Mouse (Mus musculus): ENCODE data around the gene Cd300lg.
A peak's percentile ranks its signal among the peaks of the same experiment; 100 is the strongest.

The Cd300lg gene

GRCm38 (mm10) chr11:102025991-102026660, 15.2 kb upstream of the Cd300lg start:
- DNase-seq (ENCODE audit: low read depth) = no peak

GRCm38 (mm10) chr11:102026694-102027360, 14.5 kb upstream of the Cd300lg start:
- no peak for DNase-seq (ENCODE audit: low read depth)

DNA sequence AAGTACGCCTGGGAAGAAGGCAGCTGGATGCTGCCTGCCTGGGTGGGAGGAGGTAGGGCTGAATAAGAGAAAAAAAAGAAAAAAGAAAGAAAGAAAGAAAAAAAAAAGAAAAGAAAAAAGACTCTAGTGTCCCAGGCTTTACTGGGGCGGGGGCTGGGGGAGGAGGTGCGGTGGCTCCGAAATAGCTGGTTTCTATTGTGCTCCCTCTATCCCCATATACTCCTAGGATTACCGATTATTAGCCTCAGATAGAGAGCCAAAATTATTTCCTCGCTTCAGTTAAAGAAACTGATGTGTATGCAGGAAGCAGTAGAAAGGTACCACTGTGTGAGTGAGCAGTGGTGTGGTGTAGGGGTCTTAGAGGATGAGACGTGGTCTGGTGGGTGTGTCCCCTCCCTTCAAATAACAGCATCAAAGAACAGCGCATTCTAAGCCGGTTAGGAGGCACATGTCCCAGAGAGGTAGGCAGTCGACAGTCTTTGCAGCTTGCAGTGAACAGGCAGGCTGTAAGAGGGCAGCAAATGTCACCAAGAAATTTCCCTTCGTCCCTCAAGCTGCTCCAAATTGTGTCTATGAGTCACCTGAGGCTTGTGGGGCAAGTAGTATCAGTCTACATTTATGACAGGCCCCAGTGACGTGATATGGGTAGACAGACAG, 13.8 kb upstream of the Cd300lg start:
- DNase-seq (ENCODE audit: low read depth) = no peak

DNA sequence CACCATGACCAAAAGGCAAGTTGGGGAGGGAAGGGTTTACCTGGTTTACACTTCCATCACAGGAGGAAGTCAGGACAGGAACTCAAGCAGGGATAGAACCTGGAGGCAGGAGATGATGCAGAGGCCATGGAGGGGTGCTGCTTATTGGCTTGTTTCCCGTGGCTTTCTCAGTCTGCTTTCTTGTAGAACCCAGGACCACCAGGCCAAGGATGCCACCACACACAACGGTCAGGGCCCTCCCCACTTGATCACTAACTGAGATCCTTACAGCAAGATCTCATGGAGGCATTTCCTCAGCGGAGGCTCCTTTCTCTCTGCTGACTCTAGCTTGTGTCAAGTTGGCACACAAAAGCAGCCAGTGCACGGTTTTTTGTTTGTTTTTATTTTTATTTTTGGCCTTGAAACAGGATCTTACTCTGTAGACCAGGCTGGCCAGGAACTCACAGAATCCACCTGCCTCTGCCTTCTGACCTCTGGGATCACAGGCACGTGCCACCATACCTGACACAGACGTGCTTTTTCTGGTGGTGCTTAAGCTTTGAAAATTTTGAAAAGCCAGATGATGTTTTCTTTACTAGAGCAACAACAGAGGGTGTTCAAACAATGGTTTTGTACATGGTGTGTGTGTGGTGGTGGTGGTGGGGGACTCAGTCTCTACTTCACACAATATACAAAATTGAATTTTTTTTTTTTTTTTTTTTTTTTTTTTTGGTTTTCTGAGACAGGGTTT, 13.1 kb upstream of the Cd300lg start, which contains the start of gene Mpp3:
Gene Mpp3 (minus strand): TSS at position 375 of the 730 bp plus-strand sequence.
- DNase-seq (ENCODE audit: low read depth) = no peak

- DNase-seq (ENCODE audit: low read depth) = no peak
Observed at GRCm38 (mm10) chr11:102029304-102029703, 12.0 kb upstream of the Cd300lg start.

- DNase-seq (ENCODE audit: low read depth) = no peak
Observed at GRCm38 (mm10) chr11:102029966-102030365, 11.3 kb upstream of the Cd300lg start.

- no peak for DNase-seq (ENCODE audit: low read depth)
Observed at GRCm38 (mm10) chr11:102031149-102031548, 10.2 kb upstream of the Cd300lg start.

DNA sequence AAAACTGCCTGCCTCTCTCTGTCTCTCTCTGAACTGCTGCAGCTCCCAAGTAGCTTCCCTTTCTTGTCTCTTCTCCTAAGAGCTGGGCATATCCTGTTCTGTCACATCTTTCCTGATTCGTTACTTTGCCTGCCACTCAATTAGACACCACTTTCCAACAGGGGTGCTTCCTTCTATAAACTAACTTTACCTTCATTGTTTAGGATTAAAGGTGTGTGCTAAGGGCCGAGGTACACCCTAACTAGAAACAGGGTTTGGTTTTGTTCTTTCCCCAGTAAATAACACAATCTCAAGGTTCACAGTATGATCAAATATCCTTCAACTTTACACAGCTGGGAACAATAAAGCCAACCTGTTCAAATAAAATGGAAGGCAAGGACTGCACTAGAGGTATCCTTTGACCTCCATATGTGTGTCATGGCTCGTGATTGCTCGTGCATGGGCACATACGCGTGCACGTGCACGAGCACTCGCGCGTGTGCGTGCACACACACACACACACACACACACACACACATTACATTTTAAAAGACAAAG, 8.2 kb upstream of the Cd300lg start:
- no peak for DNase-seq (ENCODE audit: low read depth)

GRCm38 (mm10) chr11:102034887-102035286, 6.4 kb upstream of the Cd300lg start:
- no peak for DNase-seq (ENCODE audit: low read depth)

- no peak for DNase-seq (ENCODE audit: low read depth)
Observed at GRCm38 (mm10) chr11:102035456-102035960, 5.8 kb upstream of the Cd300lg start.

- no peak for DNase-seq (ENCODE audit: low read depth)
Observed at GRCm38 (mm10) chr11:102036336-102036735, 5.0 kb upstream of the Cd300lg start.

DNA sequence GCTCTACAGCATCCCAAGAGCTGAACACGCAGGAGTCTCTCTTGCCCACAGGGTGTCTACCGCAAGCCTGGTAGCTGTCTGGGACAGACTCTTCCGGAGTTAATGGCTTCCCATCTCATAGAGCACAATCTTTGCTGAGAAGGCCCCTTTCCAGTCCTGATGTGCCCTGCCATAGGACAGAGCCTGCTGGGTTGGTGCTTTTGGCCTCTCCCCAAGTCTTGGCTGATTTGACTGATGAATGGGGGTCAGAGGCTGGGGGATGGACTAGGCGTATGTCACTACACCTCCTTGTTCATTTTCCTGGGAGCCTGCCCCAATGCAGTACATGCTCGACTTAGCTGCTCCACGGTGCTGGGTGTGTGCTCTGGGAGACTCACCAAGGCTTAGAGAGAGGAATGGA, 3.5 kb upstream of the Cd300lg start:
- DNase-seq (ENCODE audit: low read depth) = no peak

- DNase-seq (ENCODE audit: low read depth) = no peak
Observed at GRCm38 (mm10) chr11:102039487-102040137, 1.7 kb upstream of the Cd300lg start.

- peak; percentile 65 for DNase-seq (ENCODE audit: low read depth)
Observed at GRCm38 (mm10) chr11:102040138-102040524, 1.2 kb upstream of the Cd300lg start.

DNA sequence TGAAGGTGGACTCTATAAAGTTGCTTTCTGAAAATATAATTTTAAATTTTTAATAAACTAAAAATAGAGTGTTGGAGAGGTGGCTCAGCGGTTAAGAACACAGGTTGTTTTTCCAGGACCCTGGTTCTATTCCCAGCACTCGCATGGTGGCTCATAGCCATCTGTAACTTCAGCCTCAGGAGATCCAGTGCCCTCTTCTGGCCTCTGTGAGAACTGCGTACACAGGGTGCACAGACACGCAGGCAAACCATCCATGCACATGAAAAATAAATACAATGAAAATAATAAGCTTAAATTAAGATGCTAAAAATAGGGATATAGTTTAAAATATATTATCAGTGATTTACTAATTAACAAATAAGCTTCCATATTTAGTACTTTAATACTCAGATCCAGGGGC, 663 bp upstream of the Cd300lg start:
- no peak for DNase-seq (ENCODE audit: low read depth)

- no peak for DNase-seq (ENCODE audit: low read depth)
Observed at GRCm38 (mm10) chr11:102042971-102043370, 1.7 kb downstream of the Cd300lg start.

DNA sequence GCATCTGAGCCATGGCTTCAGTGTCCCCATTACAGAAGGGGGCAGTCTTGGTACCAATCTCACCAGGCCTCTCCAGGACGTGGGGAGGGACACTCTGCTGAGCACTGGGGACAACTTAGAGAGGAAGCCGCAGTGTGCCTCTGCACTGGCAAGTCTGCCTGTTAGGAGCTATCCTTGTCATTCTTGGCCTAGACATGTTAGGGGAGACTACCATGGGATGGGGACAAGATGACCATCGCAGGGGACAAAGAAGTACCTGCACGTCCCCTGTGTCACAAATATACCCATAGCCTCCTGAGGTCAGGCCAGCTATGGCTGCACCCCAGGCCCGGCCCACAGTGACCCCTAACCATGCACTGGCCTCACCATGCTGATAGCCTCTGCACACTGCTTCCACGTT, 2.1 kb downstream of the Cd300lg start:
- DNase-seq (ENCODE audit: low read depth) = no peak

DNA sequence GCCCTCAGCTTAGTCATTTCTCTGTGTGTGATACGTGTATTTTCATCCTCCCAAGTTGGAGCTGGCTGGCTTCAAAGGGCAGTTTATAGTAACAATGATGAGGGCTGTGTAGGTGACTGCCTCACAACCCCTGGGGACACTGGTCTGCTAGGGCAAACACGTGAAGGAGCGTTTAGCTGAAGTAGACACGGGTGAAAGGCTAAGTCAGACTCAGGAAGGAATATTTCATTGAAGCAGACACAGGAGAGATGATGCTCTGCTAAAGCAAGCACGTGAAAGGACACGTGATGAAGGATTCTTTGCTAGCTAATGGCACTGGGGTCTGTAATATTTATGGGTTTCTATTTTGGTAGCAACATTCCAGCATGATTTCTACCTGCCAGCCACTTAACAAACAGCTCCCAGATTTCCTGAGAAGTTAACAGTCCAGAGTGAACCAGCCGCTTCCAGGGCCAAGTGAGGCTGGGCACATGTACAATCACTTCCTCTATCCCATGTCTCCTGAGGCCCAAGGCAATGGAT, 3.4 kb downstream of the Cd300lg start:
- no peak for DNase-seq (ENCODE audit: low read depth)

DNA sequence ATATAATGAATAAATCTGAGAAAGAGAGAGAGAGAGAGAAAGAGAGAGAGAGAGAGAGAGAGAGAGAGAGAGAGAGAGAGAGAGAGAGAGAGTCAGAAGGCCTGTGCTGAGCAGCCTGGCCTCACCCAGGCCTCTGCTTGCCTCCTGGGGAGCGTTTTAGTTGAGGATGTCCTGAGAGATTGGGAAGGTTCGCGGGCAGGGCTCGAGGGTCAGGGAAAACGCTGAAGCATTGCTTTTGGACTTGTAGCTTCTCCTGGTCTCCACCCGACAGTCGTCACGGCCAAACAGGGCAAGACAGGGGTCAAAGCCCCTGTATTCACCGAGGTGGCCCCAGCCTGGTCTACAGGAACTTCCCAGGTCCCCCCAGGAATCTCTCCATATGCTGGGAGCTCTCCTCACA, 5.3 kb downstream of the Cd300lg start:
- no peak for DNase-seq (ENCODE audit: low read depth)

GRCm38 (mm10) chr11:102049875-102050482, 8.7 kb downstream of the Cd300lg start:
- no peak for DNase-seq (ENCODE audit: low read depth)

- DNase-seq (ENCODE audit: low read depth) = no peak
Observed at GRCm38 (mm10) chr11:102051541-102051940, 10.2 kb downstream of the Cd300lg start.
